Mouse (Mus musculus): ENCODE results near the gene Zfp934. TPM values are rescaled to one million over a fixed set of nuclear protein-coding genes. Genes with fewer than 3 reads are reported as not detected.
"Not testable (repeated sequence)": the region's sequence is repeated elsewhere in the genome, so short reads cannot be mapped to it uniquely, and the experiment has no call there.

Gene Zfp934
- polyA plus RNA-seq (2014; fragmentation: Nextera tagmentation; extraction: Ambion mirVana) = 13.6 and 14.9 TPM in 2 replicates

- H3K4me1 ChIP-seq (ENCODE audit: control insufficient read depth, insufficient read depth, low read length); H3K36me3 ChIP-seq (ENCODE audit: control insufficient read depth, insufficient read depth, low read length); H3K4me2 ChIP-seq (ENCODE audit: low read length); H3K4me3 ChIP-seq (replicated peaks; ENCODE audit: low read depth, low read length); H3K9ac ChIP-seq (replicated peaks; ENCODE audit: low read length); H3K9me3 ChIP-seq (ENCODE audit: control insufficient read depth, low read length); H3K27ac ChIP-seq (replicated peaks; ENCODE audit: low read depth, low read length); ATAC-seq (ENCODE audit: low FRiP score, low TSS enrichment); H3K27me3 ChIP-seq (ENCODE audit: control insufficient read depth, insufficient read depth, low read length); DNase-seq: not testable (repeated sequence)
- WGBS = 92% methylated on average over 3 of the region's 6 CpGs
These were observed at the start of gene Zfp934 for GRCm38 (mm10) chr13:62571099-62571498. TSS of gene Zfp934 (minus strand) at chr13:62571199.

GRCm38 (mm10) chr13:62617449-62617848 lies 46.5 kb upstream of the Zfp934 start:
- not testable (repeated sequence) for H3K27me3 ChIP-seq (ENCODE audit: control insufficient read depth, insufficient read depth, low read length); DNase-seq; H3K4me1 ChIP-seq (ENCODE audit: control insufficient read depth, insufficient read depth, low read length); H3K9ac ChIP-seq (replicated peaks; ENCODE audit: low read length); H3K27ac ChIP-seq (replicated peaks; ENCODE audit: low read depth, low read length); ATAC-seq (ENCODE audit: low FRiP score, low TSS enrichment); H3K4me3 ChIP-seq (replicated peaks; ENCODE audit: low read depth, low read length); H3K36me3 ChIP-seq (ENCODE audit: control insufficient read depth, insufficient read depth, low read length); H3K4me2 ChIP-seq (ENCODE audit: low read length)
- WGBS = 97% methylated on average over 4 of the region's 4 CpGs
- peaks cover 16% of the 10 kb centered on the region for H3K9me3 ChIP-seq (ENCODE audit: control insufficient read depth, low read length)

- H3K36me3 ChIP-seq (ENCODE audit: control insufficient read depth, insufficient read depth, low read length); H3K4me2 ChIP-seq (ENCODE audit: low read length); ATAC-seq (ENCODE audit: low FRiP score, low TSS enrichment); H3K9me3 ChIP-seq (ENCODE audit: control insufficient read depth, low read length); H3K4me3 ChIP-seq (replicated peaks; ENCODE audit: low read depth, low read length); H3K27me3 ChIP-seq (ENCODE audit: control insufficient read depth, insufficient read depth, low read length); H3K4me1 ChIP-seq (ENCODE audit: control insufficient read depth, insufficient read depth, low read length); H3K27ac ChIP-seq (replicated peaks; ENCODE audit: low read depth, low read length); DNase-seq; H3K9ac ChIP-seq (replicated peaks; ENCODE audit: low read length): not testable (repeated sequence)
- WGBS = 36% methylated on average over 1 of the region's 1 CpGs
These were observed 9.3 kb downstream of the Zfp934 start for GRCm38 (mm10) chr13:62561696-62562095.

- not testable (repeated sequence) for H3K27ac ChIP-seq (replicated peaks; ENCODE audit: low read depth, low read length); H3K27me3 ChIP-seq (ENCODE audit: control insufficient read depth, insufficient read depth, low read length); H3K36me3 ChIP-seq (ENCODE audit: control insufficient read depth, insufficient read depth, low read length); ATAC-seq (ENCODE audit: low FRiP score, low TSS enrichment); H3K4me1 ChIP-seq (ENCODE audit: control insufficient read depth, insufficient read depth, low read length)
- H3K4me3 ChIP-seq (replicated peaks; ENCODE audit: low read depth, low read length) = peak within 1 kb of the TSS; percentile 36
- H3K9me3 ChIP-seq (ENCODE audit: control insufficient read depth, low read length) = peaks cover 15% of the 10 kb centered on the region; the same call in 1 of the 2 replicates
- peak within 1 kb of the TSS; percentile 42; the same call in 1 of the 2 replicates for H3K9ac ChIP-seq (replicated peaks; ENCODE audit: low read length)
- 5% methylated on average over 25 of the region's 27 CpGs for WGBS
- peak within 1 kb of the TSS; percentile 40 for H3K4me2 ChIP-seq (ENCODE audit: low read length)
- peak; percentile 28 for DNase-seq
These were observed 12.5 kb downstream of the Zfp934 start, which contains the start of gene Zfp935 for GRCm38 (mm10) chr13:62558189-62559110. TSS of gene Zfp935 (minus strand) at chr13:62558511.

- not testable (repeated sequence) for H3K9ac ChIP-seq (replicated peaks; ENCODE audit: low read length); H3K4me1 ChIP-seq (ENCODE audit: control insufficient read depth, insufficient read depth, low read length); H3K9me3 ChIP-seq (ENCODE audit: control insufficient read depth, low read length); H3K4me2 ChIP-seq (ENCODE audit: low read length); DNase-seq; ATAC-seq (ENCODE audit: low FRiP score, low TSS enrichment); H3K36me3 ChIP-seq (ENCODE audit: control insufficient read depth, insufficient read depth, low read length); H3K27me3 ChIP-seq (ENCODE audit: control insufficient read depth, insufficient read depth, low read length); H3K4me3 ChIP-seq (replicated peaks; ENCODE audit: low read depth, low read length); H3K27ac ChIP-seq (replicated peaks; ENCODE audit: low read depth, low read length)
These were observed 40.9 kb downstream of the Zfp934 start for GRCm38 (mm10) chr13:62530129-62530528.

GRCm38 (mm10) chr13:62510641-62511420 lies 60.2 kb downstream of the Zfp934 start:
- not testable (repeated sequence) for H3K27ac ChIP-seq (replicated peaks; ENCODE audit: low read depth, low read length); H3K9me3 ChIP-seq (ENCODE audit: control insufficient read depth, low read length); H3K4me3 ChIP-seq (replicated peaks; ENCODE audit: low read depth, low read length); ATAC-seq (ENCODE audit: low FRiP score, low TSS enrichment); DNase-seq; H3K4me1 ChIP-seq (ENCODE audit: control insufficient read depth, insufficient read depth, low read length); H3K9ac ChIP-seq (replicated peaks; ENCODE audit: low read length); H3K36me3 ChIP-seq (ENCODE audit: control insufficient read depth, insufficient read depth, low read length); H3K27me3 ChIP-seq (ENCODE audit: control insufficient read depth, insufficient read depth, low read length); H3K4me2 ChIP-seq (ENCODE audit: low read length)
- WGBS = 97% methylated on average over 1 of the region's 1 CpGs

- not testable (repeated sequence) for H3K9me3 ChIP-seq (ENCODE audit: control insufficient read depth, low read length); H3K27ac ChIP-seq (replicated peaks; ENCODE audit: low read depth, low read length); H3K27me3 ChIP-seq (ENCODE audit: control insufficient read depth, insufficient read depth, low read length); H3K4me3 ChIP-seq (replicated peaks; ENCODE audit: low read depth, low read length); ATAC-seq (ENCODE audit: low FRiP score, low TSS enrichment); H3K36me3 ChIP-seq (ENCODE audit: control insufficient read depth, insufficient read depth, low read length); H3K4me2 ChIP-seq (ENCODE audit: low read length); H3K9ac ChIP-seq (replicated peaks; ENCODE audit: low read length); DNase-seq; H3K4me1 ChIP-seq (ENCODE audit: control insufficient read depth, insufficient read depth, low read length)
- 95% methylated on average over 8 of the region's 8 CpGs for WGBS
These were observed 98.3 kb downstream of the Zfp934 start for GRCm38 (mm10) chr13:62472661-62473060.

GRCm38 (mm10) chr13:62469947-62470346 lies 101.1 kb downstream of the Zfp934 start:
- not testable (repeated sequence) for H3K4me3 ChIP-seq (replicated peaks; ENCODE audit: low read depth, low read length); H3K27ac ChIP-seq (replicated peaks; ENCODE audit: low read depth, low read length); H3K4me2 ChIP-seq (ENCODE audit: low read length); H3K4me1 ChIP-seq (ENCODE audit: control insufficient read depth, insufficient read depth, low read length); H3K9ac ChIP-seq (replicated peaks; ENCODE audit: low read length); ATAC-seq (ENCODE audit: low FRiP score, low TSS enrichment); H3K27me3 ChIP-seq (ENCODE audit: control insufficient read depth, insufficient read depth, low read length); H3K9me3 ChIP-seq (ENCODE audit: control insufficient read depth, low read length); H3K36me3 ChIP-seq (ENCODE audit: control insufficient read depth, insufficient read depth, low read length)
- DNase-seq = peak; percentile 50
